ENCODE assay signal across 14 mouse cellular contexts in genomic region chr3:21606846-21607245, GRCm38 (mm10).
DNase-seq lines count a peak whose midpoint lies in the region.
"Had no signal": no experiment of that assay in that cellular context is flagged by ENCODE, and none has a peak within 500 bp of the region (broad histone marks: within the 10 kb centered on the region; RNA-seq: fewer than 3 reads in every experiment).

No protein-coding gene starts in this region.

- peak; percentile 67 for DNase-seq in fat pad, adult 2 months (ENCODE audit: extremely low read depth, low read depth, low spot score)
- DNase-seq in gonadal fat pad, adult 2 months (ENCODE audit: low read depth) = peak; percentile 80
- DNase-seq in gastrocnemius, postnatal 14 days = no peak
- no peak for DNase-seq in adrenal gland, postnatal 36 days
- DNase-seq: adrenal gland, adult 2 months; adrenal gland, adult 8-10 months; adrenal gland, postnatal 10 days; adrenal gland, postnatal 14 days; adrenal gland, postnatal 25 days; B cell, adult 2 months; cerebellum, adult 11 months; cerebellum, adult 11-12 months; cerebellum, adult 18-20 months; cerebellum, adult 2 months had no signal

- intact Hi-C loops in gastrocnemius, postnatal 14 days (cut with DNase I; ENCODE audit: low total_unique reads) = no loop called here

Comparison
In these comparisons a context has a peak if more than half of its experiments do, and no peak if none do; other contexts are left out.
1. DNase-seq: peak in fat pad, adult 2 months (single experiment) and gonadal fat pad, adult 2 months (single experiment); none in gastrocnemius, postnatal 14 days (single experiment) and adrenal gland, postnatal 36 days (0 of 2).